Mouse (Mus musculus) left cerebral cortex, postnatal 14 days (tissue): ENCODE measurements at regions not wholly inside any gene's neighbourhood (a gene's known extent, or its start where the extent isn't known, plus 50 kb on each side); places are given as distances from the start of the nearest gene placed in this dataset.
A peak's percentile ranks its signal among the peaks of the same experiment; 100 is the strongest.
"Not testable (repeated sequence)": the region's sequence is repeated elsewhere in the genome, so short reads cannot be mapped to it uniquely, and the experiment has no call there.

ENCODE experiments used
- DNase-seq, 2 experiments: peaks; one replicate each; pipeline ENCODE4 v3.0.0; 2021 to 2022; ENCODE audit warnings: low spot score in 2 of 2, mixed read lengths in 1 of 2
- intact Hi-C: fragments of 180-260 bp; cut with DNase I; formaldehyde crosslinking; loops from one replicate; pipeline ENCODE4 v1.15.1; 2025

GRCm38 (mm10) chr13:50906431-50906830 lies 194.2 kb upstream of the Spin1 start:
- DNase-seq, intact Hi-C loops: not testable (repeated sequence)

- DNase-seq: no peak
- intact Hi-C loops: no loop called here
These were observed 193.8 kb upstream of the Spin1 start for GRCm38 (mm10) chr13:50906910-50907309.

DNA sequence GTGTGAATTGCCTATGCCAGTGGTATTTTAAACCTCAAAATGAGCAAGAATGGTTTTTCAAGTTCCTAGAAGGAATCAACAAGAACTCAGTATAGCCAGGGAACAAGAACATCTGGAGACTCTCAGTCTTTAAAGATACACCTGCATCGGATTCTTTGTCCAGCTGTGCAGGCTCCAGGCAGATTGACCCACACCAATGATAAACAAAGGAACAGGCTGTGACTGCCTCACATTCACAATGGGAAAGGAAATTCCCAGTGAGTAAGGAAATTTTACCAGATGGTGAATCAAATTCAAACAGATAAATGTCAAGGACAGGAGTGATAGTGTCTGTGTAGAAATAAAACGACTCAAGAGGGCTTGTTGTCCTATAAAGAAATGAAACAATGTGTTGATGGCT lies 187.9 kb upstream of the Spin1 start:
- DNase-seq, intact Hi-C loops: not testable (repeated sequence)

DNA sequence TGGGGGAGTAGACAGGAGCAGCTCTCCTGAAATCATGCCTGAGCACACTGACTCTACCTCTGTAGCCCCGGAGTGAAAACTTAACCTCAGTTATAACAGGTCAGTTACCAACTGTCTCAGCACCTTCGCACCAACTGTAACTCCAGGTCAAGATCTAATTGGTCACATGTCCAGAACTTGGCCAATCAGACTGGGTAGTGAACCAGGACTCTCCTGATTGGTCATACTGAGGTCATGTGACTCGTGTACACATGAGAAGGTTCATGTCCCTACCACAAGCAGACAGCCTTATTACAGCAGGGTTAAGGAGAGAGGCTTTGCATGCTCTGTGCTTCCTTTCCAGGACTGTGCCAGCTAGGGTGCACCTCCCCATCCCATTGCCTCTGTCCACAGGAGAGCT lies 166.7 kb upstream of the Spin1 start:
- DNase-seq, intact Hi-C loops: not testable (repeated sequence)

DNA sequence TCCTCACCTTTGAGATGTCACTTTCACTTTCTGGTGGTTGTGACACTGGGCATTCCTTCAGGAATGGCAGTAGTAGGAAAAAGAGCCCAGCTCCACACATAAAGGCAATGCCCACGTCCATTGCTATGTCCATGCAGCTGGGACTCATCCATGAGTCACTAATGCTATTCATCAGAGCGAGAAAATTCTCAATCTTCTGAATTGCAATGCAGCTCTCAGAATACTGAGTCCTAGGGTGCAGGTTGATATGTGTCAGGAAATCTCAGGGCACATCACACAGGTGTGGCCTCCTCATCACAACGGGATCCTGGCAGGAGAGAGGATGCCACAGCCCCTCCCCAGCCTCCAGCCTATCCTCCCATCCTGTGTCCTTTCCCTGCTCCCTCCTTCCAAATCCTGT lies 158.1 kb upstream of the Spin1 start:
- no peak for DNase-seq
- intact Hi-C loops: no loop called here

- intact Hi-C loops: loop anchor here (1.0 to 10.0 kb wide), 3 partner anchors 151 to 469 kb away; partner anchors contain the start of genes Nxnl2 and Spin1
These were observed 151.0 kb upstream of the Spin1 start for GRCm38 (mm10) chr13:50949545-50950226.

DNA sequence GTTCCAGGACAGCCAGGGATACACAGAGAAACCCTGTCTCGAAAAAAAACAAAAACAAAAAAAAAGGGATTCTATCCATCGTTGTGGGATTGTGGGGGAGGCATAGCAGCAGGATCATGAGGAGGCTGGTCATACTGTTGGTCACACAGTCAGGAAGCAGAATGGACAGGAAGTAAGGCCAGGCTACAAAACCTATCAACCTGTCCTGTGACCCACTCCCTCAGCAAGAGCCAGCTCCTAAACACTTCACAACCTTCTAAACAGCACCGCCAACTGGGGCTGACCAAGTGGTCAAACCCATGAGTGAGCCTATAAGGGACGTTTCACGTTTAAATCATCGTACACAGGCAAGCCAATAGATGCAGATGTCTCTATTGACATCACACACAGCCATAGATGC lies 146.0 kb upstream of the Spin1 start:
- intact Hi-C loops: loop anchor here (10.0 kb wide), 1 partner anchor 220 kb away; the partner anchor contains the start of gene Nxnl2
- no peak for DNase-seq

More at GRCm38 (mm10) chr13:50949545-50950226, 151.0 kb upstream of the Spin1 start:
- DNase-seq: peak; percentile 88 to 93

GRCm38 (mm10) chr13:50958051-50958883 lies 142.4 kb upstream of the Spin1 start:
- intact Hi-C loops: loop anchor here (10.0 kb wide), 1 partner anchor 217 kb away; the partner anchor contains the start of gene Nxnl2

GRCm38 (mm10) chr13:50960909-50961308 lies 139.8 kb upstream of the Spin1 start:
- intact Hi-C loops: no loop called here
- no peak for DNase-seq

More at GRCm38 (mm10) chr13:50958051-50958883, 142.4 kb upstream of the Spin1 start:
- no peak for DNase-seq

- intact Hi-C loops: no loop called here
- peak in 1 of 2 experiments; percentile 19 for DNase-seq
These were observed 136.6 kb upstream of the Spin1 start for GRCm38 (mm10) chr13:50964070-50964469.

GRCm38 (mm10) chr13:50965041-50965440 lies 135.6 kb upstream of the Spin1 start:
- intact Hi-C loops, DNase-seq: not testable (repeated sequence)

GRCm38 (mm10) chr13:50965678-50966077 lies 135.0 kb upstream of the Spin1 start:
- DNase-seq: no peak

DNA sequence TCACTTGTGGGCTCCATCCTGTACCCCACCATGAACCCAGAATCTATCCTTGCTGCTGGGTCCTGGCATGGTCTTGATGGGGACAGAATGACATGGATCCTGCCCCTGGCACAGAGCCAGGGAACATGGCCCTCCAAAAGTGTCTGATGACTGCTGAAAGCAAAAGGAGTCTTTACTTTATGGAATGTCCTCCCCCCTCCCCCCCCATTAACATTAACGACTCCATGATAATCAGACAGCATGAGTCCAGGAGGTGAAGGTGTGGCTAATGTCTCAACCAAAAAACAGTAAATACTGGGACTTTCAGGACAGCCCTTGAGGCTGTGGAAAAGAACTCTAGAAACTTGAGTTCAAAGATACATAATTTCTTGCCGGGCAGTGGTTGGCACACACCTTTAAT lies 133.9 kb upstream of the Spin1 start:
- intact Hi-C loops: no loop called here
- no peak for DNase-seq

More at GRCm38 (mm10) chr13:50965678-50966077, 135.0 kb upstream of the Spin1 start:
- intact Hi-C loops: no loop called here

GRCm38 (mm10) chr13:50973379-50973778 lies 127.3 kb upstream of the Spin1 start:
- intact Hi-C loops: no loop called here
- no peak for DNase-seq

- intact Hi-C loops: no loop called here
- no peak for DNase-seq
These were observed 125.3 kb upstream of the Spin1 start for GRCm38 (mm10) chr13:50975306-50975920.

GRCm38 (mm10) chr13:50982005-50982404 lies 118.7 kb upstream of the Spin1 start:
- intact Hi-C loops: no loop called here

GRCm38 (mm10) chr13:50982990-50983389 lies 117.7 kb upstream of the Spin1 start:
- intact Hi-C loops: no loop called here

More at GRCm38 (mm10) chr13:50982005-50982404, 118.7 kb upstream of the Spin1 start:
- no peak for DNase-seq

DNA sequence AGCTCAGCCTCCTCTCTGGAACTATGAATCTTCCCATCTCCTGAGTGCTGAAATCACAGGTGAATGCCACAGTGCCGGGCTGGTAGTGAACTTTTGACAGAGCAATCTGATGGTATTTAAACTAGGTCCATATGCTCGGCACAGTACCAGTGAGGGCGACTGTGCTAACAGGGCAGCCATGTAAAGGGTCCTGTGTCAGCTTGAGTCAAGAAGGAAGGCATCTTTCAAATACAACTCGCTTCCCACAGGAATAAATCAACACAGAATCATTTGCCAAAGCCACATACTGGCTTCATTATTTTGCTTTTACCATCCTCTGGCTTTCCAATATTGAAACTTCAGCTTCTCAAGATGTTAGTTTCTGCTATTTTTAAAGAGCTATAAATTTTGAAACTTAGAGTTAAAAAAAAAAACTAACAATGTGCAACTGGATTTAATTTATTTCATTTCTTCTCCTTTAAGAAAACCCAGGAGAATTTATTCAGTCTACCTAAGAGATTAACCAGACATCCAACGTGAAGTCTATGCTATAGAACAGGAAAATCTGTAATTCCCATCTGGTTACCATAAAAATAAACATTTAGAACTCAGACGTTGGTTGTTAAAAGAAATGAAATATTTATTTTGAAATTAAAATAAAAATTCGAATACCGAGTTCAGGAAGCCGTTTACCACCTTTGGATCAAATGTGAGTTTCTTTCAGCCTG lies 108.8 kb upstream of the Spin1 start:
- intact Hi-C loops: no loop called here
- DNase-seq: no peak

More at GRCm38 (mm10) chr13:50982990-50983389, 117.7 kb upstream of the Spin1 start:
- no peak for DNase-seq

- intact Hi-C loops: no loop called here
- DNase-seq: peak in 1 of 2 experiments; percentile 14
These were observed 100.9 kb upstream of the Spin1 start for GRCm38 (mm10) chr13:50999738-51000137.
